Mouse (Mus musculus) lung, adult 2 months (tissue): ENCODE data around the gene Psap.
A peak's percentile ranks its signal among the peaks of the same experiment; 100 is the strongest.

Source experiments
- CTCF ChIP-seq: fragments of 200-500 bp; IDR thresholded peaks from 2 replicates; pipeline ENCODE4 v1.5.1; 2011; ENCODE audit warnings: mild to moderate bottlenecking, low read length, control low read depth; ENCODE audit not compliant: insufficient read depth
- POLR2A ChIP-seq: fragments of 200-500 bp; IDR thresholded peaks from 2 replicates; pipeline ENCODE4 v1.6.1; 2011; ENCODE audit warnings: low read depth, mild to moderate bottlenecking, control low read depth, low read length, borderline replicate concordance; ENCODE audit errors: extremely low read depth

- TF ChIP-seq CTCF (peak; percentile 52), POLR2A (peak; percentile 79; the same call in 1 of the 2 replicates)
Observed at GRCm38 (mm10) chr10:60346701-60347405, 69.4 kb downstream of the Psap start, which contains the start of gene Vsir.
